ENCODE assay signal across 9 mouse cellular contexts in genomic region chr15:88618008-88618773, GRCm38 (mm10). TPM values are rescaled to one million over a fixed set of nuclear protein-coding genes. Genes with fewer than 3 reads are reported as not detected.
DNase-seq lines count a peak whose midpoint lies in the region; ATAC-seq lines count a peak whose summit lies in the region.
"Had no signal": no experiment of that assay in that cellular context is flagged by ENCODE, and none has a peak within 500 bp of the region (broad histone marks: within the 10 kb centered on the region; RNA-seq: fewer than 3 reads in every experiment).

No protein-coding gene starts in this region.

- H3K36me3 ChIP-seq in forebrain, embryonic 10.5 days (replicated peaks), result no peaks in the 10 kb centered on the region
- H3K36me3 ChIP-seq in forebrain, embryonic 12.5 days (replicated peaks), result no peaks in the 10 kb centered on the region
- H3K36me3 ChIP-seq in forebrain, embryonic 16.5 days (ENCODE audit: control insufficient read depth, insufficient read depth), result no peaks in the 10 kb centered on the region
- H3K36me3 ChIP-seq: liver, embryonic 13.5 days had no signal

- H3K27ac ChIP-seq in forebrain, embryonic 10.5 days, result no peak overlapping the region
- H3K27ac ChIP-seq in forebrain, embryonic 12.5 days, result no peak overlapping the region
- no peak overlapping the region for H3K27ac ChIP-seq in forebrain, embryonic 16.5 days (ENCODE audit: low read length)
- H3K27ac ChIP-seq: liver, embryonic 13.5 days had no signal

- no peak for ATAC-seq in forebrain, embryonic 12.5 days (ENCODE audit: low FRiP score)
- no peak for ATAC-seq in forebrain, embryonic 16.5 days

- H3K4me1 ChIP-seq in forebrain, embryonic 10.5 days, result peaks cover 12% of the 10 kb centered on the region
- H3K4me1 ChIP-seq in forebrain, embryonic 12.5 days, result peaks cover under 1% of the 10 kb centered on the region; the same call in 1 of the 2 replicates
- H3K4me1 ChIP-seq in forebrain, embryonic 16.5 days (replicated peaks; ENCODE audit: control insufficient read depth, insufficient read depth, low read length), result peaks cover 7% of the 10 kb centered on the region; the same call in 1 of the 2 replicates
- H3K4me1 ChIP-seq: liver, embryonic 13.5 days had no signal

- no peak overlapping the region for H3K9ac ChIP-seq in forebrain, embryonic 12.5 days
- H3K9ac ChIP-seq in forebrain, embryonic 16.5 days (replicated peaks; ENCODE audit: low read depth, low read length), result no peak overlapping the region
- H3K9ac ChIP-seq: liver, embryonic 13.5 days had no signal

- DNase-seq in forebrain, embryonic 10.5 days (ENCODE audit: extremely low spot score, low spot score), result peak; percentile 28
- DNase-seq in thymus, postnatal 4 days, result peak; percentile 16
- no peak for DNase-seq in thymus, postnatal 14 days
- peak; percentile 39 to 53 for DNase-seq in left cerebral cortex, postnatal 14 days (ENCODE audit: low spot score in 2 of 2)
- peak; percentile 8 for DNase-seq in telencephalon, adult 2 months (ENCODE audit: low read depth, low spot score)
- DNase-seq in thymus, postnatal 0 days (ENCODE audit: low spot score), result no peak
- DNase-seq: liver, embryonic 13.5 days had no signal

- no peak overlapping the region for H3K4me3 ChIP-seq in forebrain, embryonic 10.5 days
- H3K4me3 ChIP-seq in forebrain, embryonic 12.5 days (replicated peaks), result no peak overlapping the region
- H3K4me3 ChIP-seq in forebrain, embryonic 16.5 days (replicated peaks; ENCODE audit: low read length), result no peak overlapping the region
- H3K4me3 ChIP-seq: liver, embryonic 13.5 days had no signal

- H3K27me3 ChIP-seq in forebrain, embryonic 10.5 days (ENCODE audit: poor library complexity, severe bottlenecking), result no peaks in the 10 kb centered on the region
- H3K27me3 ChIP-seq in forebrain, embryonic 12.5 days, result no peaks in the 10 kb centered on the region
- no peaks in the 10 kb centered on the region for H3K27me3 ChIP-seq in forebrain, embryonic 16.5 days (replicated peaks; ENCODE audit: control insufficient read depth, insufficient read depth, low read length)
- H3K27me3 ChIP-seq: liver, embryonic 13.5 days had no signal

- 79% methylated on average over 17 of the region's 17 CpGs for WGBS in forebrain, embryonic 10.5 days
- WGBS in forebrain, embryonic 12.5 days, result 44% methylated on average over 17 of the region's 17 CpGs
- 21% methylated on average over 17 of the region's 17 CpGs for WGBS in forebrain, embryonic 16.5 days

- H3K4me2 ChIP-seq in forebrain, embryonic 12.5 days, result no peak overlapping the region
- peak overlapping the region; percentile 21 for H3K4me2 ChIP-seq in forebrain, embryonic 16.5 days (ENCODE audit: low read length)
- H3K4me2 ChIP-seq: liver, embryonic 13.5 days had no signal

- H3K9me3 ChIP-seq in forebrain, embryonic 10.5 days, result no peaks in the 10 kb centered on the region
- H3K9me3 ChIP-seq in forebrain, embryonic 12.5 days, result no peaks in the 10 kb centered on the region
- H3K9me3 ChIP-seq in forebrain, embryonic 16.5 days (ENCODE audit: control insufficient read depth, low read length), result no peaks in the 10 kb centered on the region
- H3K9me3 ChIP-seq: liver, embryonic 13.5 days had no signal

- intact Hi-C loops in left cerebral cortex, postnatal 14 days (cut with DNase I), result no loop called here

RNA-seq across cellular contexts. Expression of gene Zdhhc25, which starts 18.1 kb away (rescaled TPM):
- polyA plus RNA-seq in forebrain, embryonic 10.5 days (2016; fragmentation: Nextera tagmentation; extraction: Ambion mirVana), result not detected in 2 replicates
- polyA plus RNA-seq in forebrain, embryonic 12.5 days (2016; fragmentation: Nextera tagmentation; extraction: Ambion mirVana), result not detected in 2 replicates
- polyA plus RNA-seq in forebrain, embryonic 16.5 days (2015; fragmentation: Nextera tagmentation; extraction: Ambion mirVana), result not detected in 2 replicates
- not detected for total RNA-seq in left cerebral cortex, postnatal 14 days (2021)
- not detected in 2 replicates for polyA plus RNA-seq in thymus, postnatal 0 days (2015; fragmentation: Nextera tagmentation; extraction: Ambion mirVana)
- polyA plus RNA-seq: liver, embryonic 13.5 days had no signal

Comparison
In these comparisons a context has a peak if more than half of its experiments do, and no peak if none do; other contexts are left out.
1. DNase-seq: peak in forebrain, embryonic 10.5 days (single experiment), thymus, postnatal 4 days (single experiment), left cerebral cortex, postnatal 14 days (2 of 2) and telencephalon, adult 2 months (single experiment); none in thymus, postnatal 14 days (single experiment) and thymus, postnatal 0 days (single experiment).